Mouse (Mus musculus): Measurements from ENCODE around the gene Pik3c2a. TPM values are rescaled to one million over a fixed set of nuclear protein-coding genes. Genes with fewer than 3 reads are reported as not detected.
"Not testable (repeated sequence)": the region's sequence is repeated elsewhere in the genome, so short reads cannot be mapped to it uniquely, and the experiment has no call there.

The Pik3c2a gene
- polyA plus RNA-seq, 1 experiment from 2014 or later = 20.5 TPM

DNA sequence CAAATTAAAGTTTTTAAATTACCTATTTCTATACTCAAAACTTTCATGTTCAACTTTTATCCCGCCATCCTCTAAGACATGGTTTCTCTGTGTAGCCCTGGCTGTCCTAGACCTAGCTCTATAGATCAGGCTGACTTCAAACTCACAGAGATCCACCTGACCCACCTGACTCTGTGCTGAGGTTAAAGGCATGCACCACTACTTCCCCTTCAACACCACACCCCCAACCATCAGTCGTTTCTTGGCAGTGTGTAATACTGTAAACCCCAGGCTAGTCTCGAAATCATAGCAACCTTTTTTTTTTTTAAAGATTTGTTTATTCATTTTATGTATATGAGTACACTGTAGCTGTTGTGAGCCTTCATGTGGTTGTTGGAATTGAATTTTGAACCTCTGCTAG is 50.9 kb downstream of the Pik3c2a start:
- ATAC-seq (ENCODE audit: insufficient number of reproducible peaks, low FRiP score) = no peak
- Histone ChIP-seq H3K27ac (ENCODE audit: poor library complexity, severe bottlenecking) (no peak overlapping the region), H3K9me3 (replicated peaks) (no peaks in the 10 kb centered on the region), H3K27me3 (replicated peaks) (no peaks in the 10 kb centered on the region), H3K9ac (no peak overlapping the region), H3K4me3 (no peak overlapping the region), H3K4me2 (no peak overlapping the region), H3K36me3 (no peaks in the 10 kb centered on the region; the same call in 1 of the 2 replicates), H3K4me1 (replicated peaks) (no peaks in the 10 kb centered on the region)
- WGBS = 85% methylated on average over 3 of the region's 3 CpGs

DNA sequence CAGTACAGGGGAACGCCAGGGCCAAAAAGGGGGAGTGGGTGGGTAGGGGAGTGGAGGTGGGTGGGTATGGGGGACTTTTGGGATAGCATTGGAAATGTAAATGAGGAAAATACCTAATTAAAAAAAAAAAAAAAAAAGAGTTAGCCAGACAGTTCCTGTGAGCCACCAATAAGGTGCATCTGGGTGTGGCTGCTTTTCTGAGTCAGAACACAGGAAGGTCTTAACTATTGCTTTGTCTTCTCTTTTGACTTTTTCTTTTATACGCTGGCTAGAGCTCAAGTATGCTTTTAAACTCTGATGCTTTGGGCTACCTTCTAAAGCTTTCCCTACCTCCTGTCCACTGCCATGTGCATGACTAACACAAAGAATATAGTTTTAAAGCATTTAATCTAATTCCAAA is 55.9 kb downstream of the Pik3c2a start:
- H3K27ac ChIP-seq (ENCODE audit: poor library complexity, severe bottlenecking); H3K4me3 ChIP-seq; H3K9ac ChIP-seq; ATAC-seq (ENCODE audit: insufficient number of reproducible peaks, low FRiP score); H3K4me2 ChIP-seq; H3K27me3 ChIP-seq (replicated peaks); H3K4me1 ChIP-seq (replicated peaks); H3K9me3 ChIP-seq (replicated peaks): not testable (repeated sequence)
- H3K36me3 ChIP-seq = peaks cover 16% of the 10 kb centered on the region
- WGBS = 95% methylated on average over 2 of the region's 2 CpGs

DNA sequence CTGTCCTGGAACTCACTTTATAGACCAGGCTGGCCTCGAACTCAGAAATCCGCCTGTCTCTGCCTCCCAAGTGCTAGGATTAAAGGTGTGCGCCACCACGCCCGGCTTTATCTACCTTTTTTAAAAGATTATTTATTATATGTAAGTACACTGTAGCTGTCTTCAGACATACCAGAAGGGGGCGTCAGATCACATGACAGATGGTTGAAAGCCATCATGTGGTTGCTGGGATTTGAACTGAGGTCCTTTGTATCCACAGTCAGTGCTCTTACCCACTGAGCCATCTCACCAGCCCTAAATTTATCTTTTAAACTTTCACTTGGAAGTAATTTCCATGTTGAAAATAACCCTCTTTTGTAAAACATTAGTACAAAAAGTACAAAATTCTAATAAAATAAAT is 64.1 kb downstream of the Pik3c2a start:
- peaks cover 27% of the 10 kb centered on the region for H3K36me3 ChIP-seq
- H3K9me3 ChIP-seq (replicated peaks); ATAC-seq (ENCODE audit: insufficient number of reproducible peaks, low FRiP score); H3K4me1 ChIP-seq (replicated peaks); H3K9ac ChIP-seq; H3K4me3 ChIP-seq; H3K27ac ChIP-seq (ENCODE audit: poor library complexity, severe bottlenecking); H3K4me2 ChIP-seq; H3K27me3 ChIP-seq (replicated peaks): not testable (repeated sequence)
- WGBS = 85% methylated on average over 6 of the region's 6 CpGs

DNA sequence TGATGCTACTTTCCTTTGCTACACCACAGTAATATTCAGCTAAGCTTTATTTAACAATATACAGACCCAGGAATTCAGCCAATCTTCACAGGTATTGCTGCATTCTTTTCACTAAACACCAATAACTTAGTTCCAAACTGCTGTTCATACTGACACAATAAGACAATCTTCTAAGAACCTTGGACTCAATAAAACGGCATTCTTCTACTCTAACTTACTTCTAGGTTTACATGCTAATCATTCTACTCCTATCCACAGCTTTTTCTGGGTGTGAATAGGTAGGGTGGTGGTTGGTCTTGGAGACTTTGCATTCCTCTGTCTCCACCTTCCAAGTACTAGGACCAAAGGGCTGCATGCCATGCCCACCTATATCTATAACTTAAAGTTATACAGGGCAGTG is 69.0 kb downstream of the Pik3c2a start:
- Histone ChIP-seq H3K9ac (no peak overlapping the region), H3K27me3 (replicated peaks) (no peaks in the 10 kb centered on the region), H3K4me2 (no peak overlapping the region), H3K4me1 (replicated peaks) (0 out of 2 replicates have a peak, but pooled peaks cover 4% of the 10 kb centered on the region), H3K36me3 (peaks cover 33% of the 10 kb centered on the region), H3K4me3 (no peak overlapping the region), H3K27ac (ENCODE audit: poor library complexity, severe bottlenecking) (no peak overlapping the region), H3K9me3 (replicated peaks) (no peaks in the 10 kb centered on the region)
- 92% methylated on average over 1 of the region's 1 CpGs for WGBS
- no peak for ATAC-seq (ENCODE audit: insufficient number of reproducible peaks, low FRiP score)

DNA sequence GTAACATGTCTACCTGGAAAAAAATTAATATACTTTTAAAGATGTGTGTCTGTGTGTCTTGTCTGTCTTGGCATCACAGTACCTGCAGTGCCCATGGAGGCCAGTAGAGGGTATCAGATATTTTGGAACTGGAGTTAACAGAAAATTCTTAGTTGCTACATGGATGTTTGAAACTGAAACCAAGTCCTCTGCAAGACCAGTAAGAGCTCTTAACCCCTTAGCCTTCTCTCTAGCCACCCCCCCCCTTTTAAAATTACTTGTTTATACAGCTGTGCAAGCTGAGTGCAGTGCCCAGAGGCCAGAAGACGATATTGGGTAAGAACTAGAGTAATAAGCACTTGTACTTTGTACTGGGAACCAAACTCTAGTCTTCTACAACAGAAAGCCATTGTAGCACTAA is 107.0 kb downstream of the Pik3c2a start:
- H3K9ac ChIP-seq = no peak overlapping the region
- no peaks in the 10 kb centered on the region for H3K9me3 ChIP-seq (replicated peaks)
- H3K4me3 ChIP-seq = no peak overlapping the region
- H3K4me2 ChIP-seq = no peak overlapping the region
- no peaks in the 10 kb centered on the region for H3K27me3 ChIP-seq (replicated peaks)
- H3K27ac ChIP-seq (ENCODE audit: poor library complexity, severe bottlenecking) = no peak overlapping the region
- ATAC-seq (ENCODE audit: insufficient number of reproducible peaks, low FRiP score) = no peak
- H3K36me3 ChIP-seq = peaks cover 30% of the 10 kb centered on the region
- peaks cover 12% of the 10 kb centered on the region for H3K4me1 ChIP-seq (replicated peaks)
- WGBS = 76% methylated on average over 1 of the region's 1 CpGs

DNA sequence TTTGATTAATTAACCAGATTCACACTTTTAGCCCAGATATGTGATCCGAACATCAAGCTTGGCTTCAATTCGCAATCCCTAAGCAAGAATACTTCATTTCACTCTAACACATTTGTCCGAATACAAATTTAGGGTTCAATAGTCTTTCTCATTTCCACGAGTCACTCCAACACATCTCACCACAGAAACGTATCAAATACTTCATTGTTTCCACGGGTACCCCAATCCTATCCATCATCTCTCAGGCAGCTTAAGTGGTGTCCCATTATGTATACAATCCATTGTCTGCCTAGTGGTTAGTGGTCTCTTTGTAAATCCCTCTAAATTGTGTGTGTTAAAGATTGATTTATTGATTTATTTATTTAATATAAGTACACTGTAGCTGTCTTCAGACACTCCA is 108.1 kb downstream of the Pik3c2a start:
- ATAC-seq (ENCODE audit: insufficient number of reproducible peaks, low FRiP score) = no peak
- Histone ChIP-seq H3K4me2 (no peak overlapping the region), H3K4me3 (no peak overlapping the region), H3K4me1 (replicated peaks) (peaks cover 12% of the 10 kb centered on the region), H3K36me3 (peaks cover 34% of the 10 kb centered on the region), H3K27ac (ENCODE audit: poor library complexity, severe bottlenecking) (no peak overlapping the region), H3K27me3 (replicated peaks) (no peaks in the 10 kb centered on the region), H3K9ac (no peak overlapping the region), H3K9me3 (replicated peaks) (no peaks in the 10 kb centered on the region)
- 81% methylated on average over 6 of the region's 6 CpGs for WGBS

DNA sequence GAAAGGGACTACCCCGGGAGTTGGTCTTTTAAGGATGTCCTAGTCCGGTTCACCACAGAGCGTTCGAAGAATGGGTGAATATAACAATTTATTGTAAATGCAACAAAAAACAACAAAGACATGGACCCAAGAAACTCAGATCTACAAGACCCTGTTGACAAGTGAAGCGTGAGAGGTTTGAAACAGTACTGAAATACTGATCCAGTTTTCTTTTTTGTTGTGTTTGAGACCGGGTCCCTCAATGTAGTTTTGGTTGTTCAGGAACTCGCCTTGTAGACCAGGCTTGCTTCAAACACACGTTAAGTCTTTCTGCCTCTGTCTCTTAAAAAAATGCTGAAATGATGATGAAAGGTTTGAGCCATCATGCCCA is 108.6 kb downstream of the Pik3c2a start:
- Histone ChIP-seq H3K27me3 (replicated peaks) (no peaks in the 10 kb centered on the region), H3K9ac (peak overlapping the region; percentile 97), H3K36me3 (peaks cover 35% of the 10 kb centered on the region), H3K4me2 (peak overlapping the region; percentile 78), H3K9me3 (replicated peaks) (no peaks in the 10 kb centered on the region), H3K4me1 (replicated peaks) (peaks cover 12% of the 10 kb centered on the region), H3K27ac (ENCODE audit: poor library complexity, severe bottlenecking) (no peak overlapping the region), H3K4me3 (peak overlapping the region; percentile 86)
- 16% methylated on average over 8 of the region's 8 CpGs for WGBS
- ATAC-seq (ENCODE audit: insufficient number of reproducible peaks, low FRiP score) = no peak

DNA sequence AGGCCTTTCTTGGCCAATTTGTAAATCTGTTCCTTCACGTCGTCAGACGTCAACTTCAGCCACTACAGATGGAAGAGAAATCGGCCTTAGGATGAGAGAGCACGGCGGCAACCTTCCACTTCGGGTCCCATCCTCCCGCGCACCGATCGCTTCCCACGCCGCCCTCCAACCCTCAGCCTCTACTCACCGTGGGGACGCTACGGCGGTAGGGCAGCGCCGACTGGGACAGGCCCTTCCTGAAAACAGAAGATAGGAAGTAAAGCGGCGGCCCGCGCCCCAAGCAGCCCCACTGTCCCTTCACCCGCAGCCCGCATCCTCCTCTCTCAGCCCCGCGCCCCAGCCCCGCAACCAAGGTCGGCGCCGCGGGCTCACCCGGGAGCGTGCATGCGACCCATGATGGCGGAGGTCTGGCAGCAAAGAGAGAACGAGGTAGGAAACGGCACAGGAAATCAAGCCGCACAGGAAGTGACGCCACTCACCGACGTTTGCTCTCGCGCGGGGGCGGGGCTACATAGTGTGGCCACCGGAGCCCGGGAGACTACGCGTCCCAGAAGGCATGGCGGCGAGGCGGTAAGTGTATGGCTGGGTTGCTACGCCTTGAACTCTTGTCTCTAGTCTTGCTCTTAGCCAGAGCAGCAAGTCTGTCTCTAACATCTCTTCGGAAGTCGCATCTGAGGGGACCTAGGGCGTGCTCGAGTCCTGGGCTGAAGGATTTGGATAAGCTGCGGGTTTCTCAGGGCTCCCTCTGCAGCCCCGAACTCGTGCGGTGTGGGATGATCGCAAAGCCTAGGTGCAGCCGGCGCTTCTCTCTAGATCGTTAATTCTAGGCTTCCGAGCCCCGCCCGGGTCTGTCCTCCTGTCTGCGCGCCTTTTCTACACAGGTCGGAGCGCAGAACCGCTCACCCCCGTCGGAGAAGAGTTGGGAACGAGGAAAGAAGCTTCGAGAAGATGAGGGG is 109.3 kb downstream of the Pik3c2a start, which contains the start of gene Rps13:
Gene Rps13 (minus strand): TSS at position 483 of the 956 bp plus-strand sequence.
- peak; percentile 99 for ATAC-seq (ENCODE audit: insufficient number of reproducible peaks, low FRiP score)
- peak within 1 kb of the TSS; percentile 83 for H3K27ac ChIP-seq (ENCODE audit: poor library complexity, severe bottlenecking)
- H3K36me3 ChIP-seq = peaks cover 36% of the 10 kb centered on the region
- H3K9me3 ChIP-seq (replicated peaks) = no peaks in the 10 kb centered on the region
- peak within 1 kb of the TSS; percentile 86 for H3K4me3 ChIP-seq
- H3K9ac ChIP-seq = peak within 1 kb of the TSS; percentile 97
- H3K27me3 ChIP-seq (replicated peaks) = no peaks in the 10 kb centered on the region
- peaks cover 12% of the 10 kb centered on the region for H3K4me1 ChIP-seq (replicated peaks)
- under 1% methylated on average over 78 of the region's 78 CpGs for WGBS
- peak within 1 kb of the TSS; percentile 78 for H3K4me2 ChIP-seq

- no peaks in the 10 kb centered on the region for H3K9me3 ChIP-seq (replicated peaks)
- peaks cover 12% of the 10 kb centered on the region for H3K4me1 ChIP-seq (replicated peaks)
- H3K27ac ChIP-seq (ENCODE audit: poor library complexity, severe bottlenecking) = no peak overlapping the region
- no peak overlapping the region for H3K4me3 ChIP-seq
- no peak for ATAC-seq (ENCODE audit: insufficient number of reproducible peaks, low FRiP score)
- H3K4me2 ChIP-seq = no peak overlapping the region
- WGBS = 94% methylated on average over 2 of the region's 2 CpGs
- no peak overlapping the region for H3K9ac ChIP-seq
- no peaks in the 10 kb centered on the region for H3K27me3 ChIP-seq (replicated peaks)
- H3K36me3 ChIP-seq = peaks cover 41% of the 10 kb centered on the region
Measured at GRCm38 (mm10) chr7:116331246-116331645, 112.0 kb downstream of the Pik3c2a start.

DNA sequence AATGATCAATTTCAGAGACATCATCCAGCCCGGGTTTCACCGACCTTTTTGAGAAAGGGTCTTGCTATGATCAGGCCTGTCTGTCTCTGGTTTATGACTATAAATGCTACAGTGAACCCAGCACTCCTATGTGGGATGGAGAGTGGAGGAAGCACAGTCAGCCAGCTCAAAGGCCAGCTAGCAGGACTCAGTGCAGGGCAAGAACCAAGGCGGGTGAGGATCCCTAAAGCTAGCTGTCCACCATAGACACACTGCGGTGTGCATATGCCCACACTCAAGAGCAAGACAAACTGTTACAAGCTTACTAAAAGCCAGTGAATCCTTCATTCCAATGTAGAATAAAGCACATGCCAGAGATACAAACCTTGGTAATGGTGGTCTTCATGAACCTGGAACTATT is 113.4 kb downstream of the Pik3c2a start:
- no peak for ATAC-seq (ENCODE audit: insufficient number of reproducible peaks, low FRiP score)
- 89% methylated on average over 4 of the region's 4 CpGs for WGBS
- Histone ChIP-seq H3K27ac (ENCODE audit: poor library complexity, severe bottlenecking) (no peak overlapping the region), H3K9ac (no peak overlapping the region), H3K36me3 (peaks cover 41% of the 10 kb centered on the region), H3K4me2 (no peak overlapping the region), H3K4me3 (no peak overlapping the region), H3K9me3 (replicated peaks) (no peaks in the 10 kb centered on the region), H3K27me3 (replicated peaks) (no peaks in the 10 kb centered on the region), H3K4me1 (replicated peaks) (peaks cover 12% of the 10 kb centered on the region)

DNA sequence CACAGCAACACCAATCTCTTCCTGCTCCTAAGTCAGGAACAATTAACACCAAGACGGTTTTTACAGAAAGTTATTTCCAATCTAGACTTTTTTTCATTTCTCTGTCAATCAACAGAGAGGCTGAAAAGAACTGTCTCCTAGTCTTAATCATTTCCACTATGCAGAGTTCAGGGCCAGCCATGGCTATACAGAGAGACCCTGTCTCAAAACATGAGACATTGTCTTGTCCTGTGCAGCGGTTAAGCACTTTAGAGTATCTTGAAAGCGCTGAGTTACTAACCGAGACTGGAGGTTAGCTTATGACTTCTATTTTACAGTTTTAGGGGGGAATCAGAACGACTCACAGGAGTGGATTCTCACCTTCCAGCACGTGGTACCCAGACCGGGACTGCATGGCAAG is 114.5 kb downstream of the Pik3c2a start:
- no peak for ATAC-seq (ENCODE audit: insufficient number of reproducible peaks, low FRiP score)
- Histone ChIP-seq H3K36me3 (peaks cover 41% of the 10 kb centered on the region), H3K9me3 (replicated peaks) (no peaks in the 10 kb centered on the region), H3K4me1 (replicated peaks) (peaks cover 7% of the 10 kb centered on the region), H3K4me2 (no peak overlapping the region), H3K9ac (no peak overlapping the region), H3K27me3 (replicated peaks) (no peaks in the 10 kb centered on the region), H3K4me3 (no peak overlapping the region), H3K27ac (ENCODE audit: poor library complexity, severe bottlenecking) (no peak overlapping the region)
- 72% methylated on average over 7 of the region's 7 CpGs for WGBS
